Mouse (Mus musculus) MEL (cell line): Measurements from ENCODE around the gene Dmp1. TPM values are rescaled to one million over a fixed set of nuclear protein-coding genes. Genes with fewer than 3 reads are reported as not detected.

ENCODE experiments used
- DNase-seq: peaks from one replicate; pipeline ENCODE4 v3.0.0; 2011; ENCODE audit warnings: low read depth, low spot score
- H3K27ac ChIP-seq: 2 replicates; pipeline ENCODE4 v1.5.1; 2012; ENCODE audit warnings: low read depth, mild to moderate bottlenecking, control low read depth, low read length, moderate library complexity; ENCODE audit not compliant: control insufficient read depth
- H3K27me3 ChIP-seq, 2 experiments: fragments of 150-350 bp in 1 of 2; sonication (generic) in 1 of 2; 2 replicates each; pipeline ENCODE4 v1.6.1; 2012; ENCODE audit warnings: low read length in 2 of 2, mild to moderate bottlenecking in 2 of 2, improper control_type of control experiment in 1 of 2, moderate library complexity in 1 of 2; ENCODE audit not compliant: insufficient read depth in 2 of 2, control insufficient read depth in 1 of 2
- H3K36me3 ChIP-seq, 2 experiments: 2 replicates each; pipeline ENCODE4 v1.6.1; 2012 to 2014; ENCODE audit warnings: low read length in 2 of 2, improper control_type of control experiment in 1 of 2, inconsistent platforms in 1 of 2, mild to moderate bottlenecking in 1 of 2; ENCODE audit not compliant: insufficient read depth in 2 of 2, control insufficient read depth in 1 of 2
- H3K4me1 ChIP-seq, 2 experiments: fragments of 150-350 bp in 1 of 2; sonication (generic) in 1 of 2; 2 replicates each; pipeline ENCODE4 v1.6.1; 2012; ENCODE audit warnings: low read length in 2 of 2, improper control_type of control experiment in 1 of 2, mild to moderate bottlenecking in 1 of 2; ENCODE audit not compliant: insufficient read depth in 2 of 2, control insufficient read depth in 1 of 2
- H3K4me3 ChIP-seq, 2 experiments: fragments of 150-350 bp in 1 of 2; sonication (generic) in 1 of 2; 2 replicates each; pipeline ENCODE4 v1.5.1; 2012; ENCODE audit warnings: low read depth in 2 of 2, low read length in 2 of 2, mild to moderate bottlenecking in 2 of 2, moderate library complexity in 2 of 2, control low read depth in 1 of 2, improper control_type of control experiment in 1 of 2; ENCODE audit not compliant: control insufficient read depth in 1 of 2, insufficient read depth in 1 of 2
- H3K79me2 ChIP-seq: 2 replicates; pipeline ENCODE4 v1.6.1; 2012; ENCODE audit warnings: mild to moderate bottlenecking, low read length, moderate library complexity; ENCODE audit not compliant: control insufficient read depth, poor library complexity, insufficient read depth
- H3K9ac ChIP-seq: 2 replicates; pipeline ENCODE4 v1.6.1; 2012; ENCODE audit warnings: low read depth, mild to moderate bottlenecking, control low read depth, low read length, moderate library complexity; ENCODE audit not compliant: control insufficient read depth, poor library complexity, severe bottlenecking
- H3K9me3 ChIP-seq: fragments of 150-350 bp; sonication (generic); replicated peaks from 2 replicates; pipeline ENCODE4 v1.6.1; 2012; ENCODE audit warnings: mild to moderate bottlenecking, low read length, improper control_type of control experiment, moderate library complexity; ENCODE audit not compliant: insufficient read depth
- E2F4 ChIP-seq: IDR thresholded peaks from 2 replicates; pipeline ENCODE4 v1.6.1; 2011; ENCODE audit warnings: low read depth, low read length, improper control_type of control experiment, borderline replicate concordance
- GATA1 ChIP-seq: IDR thresholded peaks from 2 replicates; pipeline ENCODE4 v1.6.1; 2011; ENCODE audit warnings: low read depth, low read length, improper control_type of control experiment
- JUND ChIP-seq: IDR thresholded peaks from 2 replicates; pipeline ENCODE4 v1.6.1; 2011; ENCODE audit warnings: low read depth, mild to moderate bottlenecking, improper control_type of control experiment, low read length
- MAX ChIP-seq: IDR thresholded peaks from 2 replicates; pipeline ENCODE4 v1.6.1; 2011; ENCODE audit warnings: low read length, improper control_type of control experiment
- MAZ ChIP-seq: IDR thresholded peaks from 2 replicates; pipeline ENCODE4 v1.6.1; 2012; ENCODE audit warnings: low read depth, mild to moderate bottlenecking, inconsistent platforms, low read length, improper control_type of control experiment
- MYC ChIP-seq: IDR thresholded peaks from 2 replicates; pipeline ENCODE4 v1.6.1; 2011; ENCODE audit warnings: low read depth, mild to moderate bottlenecking, low read length, improper control_type of control experiment, moderate library complexity
- NELFE ChIP-seq: IDR thresholded peaks from 2 replicates; pipeline ENCODE4 v1.6.1; 2011; ENCODE audit warnings: low read depth, low read length, improper control_type of control experiment
- POLR2AphosphoS5 ChIP-seq: IDR thresholded peaks from 2 replicates; pipeline ENCODE4 v1.6.1; 2012; ENCODE audit warnings: low read depth, borderline replicate concordance, mild to moderate bottlenecking, inconsistent platforms, low read length, moderate library complexity, mixed read lengths
- RCOR1 ChIP-seq: IDR thresholded peaks from 2 replicates; pipeline ENCODE4 v1.6.1; 2012; ENCODE audit warnings: low read depth, mild to moderate bottlenecking, inconsistent platforms, low read length, improper control_type of control experiment
- SMC3 ChIP-seq: IDR thresholded peaks from 2 replicates; pipeline ENCODE4 v1.6.1; 2011; ENCODE audit warnings: low read depth, low read length, improper control_type of control experiment
- TAL1 ChIP-seq: IDR thresholded peaks from 2 replicates; pipeline ENCODE4 v1.6.1; 2012; ENCODE audit warnings: mild to moderate bottlenecking, inconsistent platforms, low read length, moderate library complexity, mixed read lengths
- UBTF ChIP-seq: IDR thresholded peaks from 2 replicates; pipeline ENCODE4 v1.6.1; 2012; ENCODE audit warnings: low read depth, mild to moderate bottlenecking, inconsistent platforms, low read length, improper control_type of control experiment, moderate library complexity, borderline replicate concordance; ENCODE audit not compliant: insufficient read depth
- USF2 ChIP-seq, 2 experiments: IDR thresholded peaks; 2 replicates each; pipeline ENCODE4 v1.6.1; 2011 to 2012; ENCODE audit warnings: improper control_type of control experiment in 2 of 2, low read length in 2 of 2, borderline replicate concordance in 1 of 2, inconsistent platforms in 1 of 2, low read depth in 1 of 2, mild to moderate bottlenecking in 1 of 2; ENCODE audit not compliant: insufficient read depth in 1 of 2
- ZKSCAN1 ChIP-seq: IDR thresholded peaks from 2 replicates; pipeline ENCODE4 v1.6.1; 2012; ENCODE audit warnings: low read depth, mild to moderate bottlenecking, inconsistent platforms, low read length, improper control_type of control experiment, moderate library complexity
- ZNF384 ChIP-seq: IDR thresholded peaks from 2 replicates; pipeline ENCODE4 v1.6.1; 2012; ENCODE audit warnings: low read depth, mild to moderate bottlenecking, inconsistent platforms, low read length, improper control_type of control experiment
- polyA plus RNA-seq, 2 experiments: library from polyadenylated mRNA; stranded (reverse) in 1 of 2; unstranded in 1 of 2; fragments of >175 nt in 1 of 2; fragments of >200 nt in 1 of 2; gene quantifications; 2 replicates each; pipeline versions ENCODE4 v1.2.1 to v1.2.4; 2012; ENCODE audit warnings: low replicate concordance in 2 of 2, low read depth in 1 of 2; ENCODE audit not compliant: insufficient read length in 2 of 2, insufficient read depth in 1 of 2, missing spikeins in 1 of 2
- total RNA-seq: library from RNA; depleted of rRNA; stranded (reverse); fragments of 300-350 nt; gene quantifications from 2 replicates; pipeline ENCODE4 v1.2.3, GENCODE M21; 2012

Gene Dmp1
- total and polyA plus RNA-seq, 3 experiments: not detected

DNA sequence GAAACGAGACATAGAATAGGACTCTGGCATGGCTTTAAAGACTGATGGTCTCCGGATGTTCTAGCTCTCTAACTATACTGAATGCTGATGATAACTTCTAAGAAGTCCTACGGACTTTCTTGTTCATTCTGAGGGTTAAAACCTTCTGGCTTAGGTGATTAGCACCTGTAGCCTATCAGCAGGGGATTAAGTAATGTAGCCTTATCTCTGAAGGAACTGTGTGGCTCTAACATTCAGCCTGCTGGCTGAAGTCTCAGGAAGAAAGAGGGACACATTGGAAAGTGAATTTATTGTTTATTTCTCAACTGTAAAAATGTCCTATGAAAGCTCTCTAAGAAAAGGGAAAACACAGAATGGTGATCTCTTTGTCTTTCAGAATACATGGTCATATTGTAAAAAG is 21.9 kb downstream of the Dmp1 start:
- H3K9ac ChIP-seq: no peak overlapping the region
- DNase-seq: no peak
- no peaks in the 10 kb centered on the region; a peak in 2 of 4 replicates for H3K27me3 ChIP-seq
- H3K36me3 ChIP-seq: no peaks in the 10 kb centered on the region
- TF ChIP-seq E2F4 (no peak), MYC (no peak), POLR2AphosphoS5 (no peak), GATA1 (no peak), ZNF384 (no peak), TAL1 (no peak)
- no peak overlapping the region for H3K4me3 ChIP-seq
- no peak overlapping the region for H3K27ac ChIP-seq
- H3K4me1 ChIP-seq: no peaks in the 10 kb centered on the region
- H3K9me3 ChIP-seq: no peaks in the 10 kb centered on the region
- H3K79me2 ChIP-seq: no peaks in the 10 kb centered on the region

DNA sequence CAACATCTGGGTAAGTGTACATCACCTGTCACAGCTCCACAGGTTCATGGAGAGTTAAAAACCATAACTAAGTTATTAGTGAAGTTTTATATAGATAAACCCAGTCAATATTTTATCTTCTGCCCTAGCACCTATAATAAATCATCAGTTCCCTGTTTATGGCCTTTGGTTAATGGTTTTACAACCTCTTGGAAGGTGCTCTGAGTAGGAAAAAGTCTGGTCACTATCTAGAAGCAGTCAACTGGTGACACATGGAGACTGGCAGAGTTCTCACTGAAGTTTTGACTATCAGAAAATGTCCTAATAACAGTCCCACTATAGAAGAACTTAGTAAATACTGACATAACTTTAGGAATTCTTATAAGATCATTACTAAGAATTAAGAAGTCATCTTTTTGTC is 22.3 kb downstream of the Dmp1 start:
- DNase-seq: no peak
- Histone ChIP-seq H3K9me3 (no peaks in the 10 kb centered on the region), H3K9ac (no peak overlapping the region), H3K27ac (no peak overlapping the region), H3K4me3 (no peak overlapping the region), H3K36me3 (no peaks in the 10 kb centered on the region), H3K27me3 (no peaks in the 10 kb centered on the region; a peak in 2 of 4 replicates), H3K79me2 (no peaks in the 10 kb centered on the region), H3K4me1 (no peaks in the 10 kb centered on the region)
- TF ChIP-seq NELFE (no peak), MAX (no peak), TAL1 (no peak), JUND (no peak), MAZ (no peak)

- no peaks in the 10 kb centered on the region for H3K9me3 ChIP-seq
- no peak overlapping the region for H3K9ac ChIP-seq
- H3K4me1 ChIP-seq: no peaks in the 10 kb centered on the region
- no peaks in the 10 kb centered on the region for H3K36me3 ChIP-seq
- H3K27ac ChIP-seq: no peak overlapping the region
- H3K27me3 ChIP-seq: no peaks in the 10 kb centered on the region; a peak in 1 of 4 replicates
- no peak overlapping the region for H3K4me3 ChIP-seq
- DNase-seq: no peak
- H3K79me2 ChIP-seq: no peaks in the 10 kb centered on the region
- TF ChIP-seq UBTF (no peak), USF2 (IDR thresholded peaks at IDR 0.05; ENCODE audit: borderline replicate concordance in 1 of 2, insufficient read depth in 1 of 2, low read depth in 1 of 2, low read length in 2 of 2) (no peak), MAX (no peak), RCOR1 (no peak), SMC3 (no peak), NELFE (no peak), ZKSCAN1 (no peak)
- TF ChIP-seq, all 39 proteins: peak for 0
Measured at GRCm38 (mm10) chr5:104228497-104228896, 26.1 kb downstream of the Dmp1 start.
